Mouse (Mus musculus): ENCODE measurements around the gene Cd52. TPM values are rescaled to one million over a fixed set of nuclear protein-coding genes. Genes with fewer than 3 reads are reported as not detected.
A peak's percentile ranks its signal among the peaks of the same experiment; 100 is the strongest.

Gene Cd52
- polyA plus RNA-seq, 1 experiment from 2014 or later = 12.0 TPM

- H3K4me1 ChIP-seq = peaks cover 15% of the 10 kb centered on the region
- H3K9me3 ChIP-seq (replicated peaks) = no peaks in the 10 kb centered on the region
- H3K27me3 ChIP-seq = peaks cover 26% of the 10 kb centered on the region
- H3K36me3 ChIP-seq = no peaks in the 10 kb centered on the region
- no peak overlapping the region for H3K27ac ChIP-seq
- H3K4me3 ChIP-seq (replicated peaks) = no peak overlapping the region
- no peak for ATAC-seq (replicated peaks; ENCODE audit: low FRiP score)
- 88% methylated on average over 4 of the region's 4 CpGs for WGBS
- no peak overlapping the region for H3K9ac ChIP-seq
- no peak overlapping the region for H3K4me2 ChIP-seq
Observed at GRCm38 (mm10) chr4:134084999-134085398, 9.9 kb downstream of the Cd52 start.

GRCm38 (mm10) chr4:134082460-134082859, 12.4 kb downstream of the Cd52 start:
- Histone ChIP-seq H3K9me3 (replicated peaks) (no peaks in the 10 kb centered on the region), H3K4me1 (peaks cover 20% of the 10 kb centered on the region), H3K36me3 (no peaks in the 10 kb centered on the region), H3K4me2 (peak overlapping the region; percentile 92), H3K27me3 (peaks cover 28% of the 10 kb centered on the region), H3K4me3 (replicated peaks) (peak overlapping the region; percentile 55), H3K27ac (no peak overlapping the region), H3K9ac (peak overlapping the region; percentile 42; the same call in 1 of the 2 replicates)
- ATAC-seq (replicated peaks; ENCODE audit: low FRiP score) = no peak
- WGBS = 16% methylated on average over 7 of the region's 7 CpGs

- WGBS = under 1% methylated on average over 41 of the region's 41 CpGs
- peak; percentile 92 for ATAC-seq (replicated peaks; ENCODE audit: low FRiP score)
- peak overlapping the region; percentile 55 for H3K4me3 ChIP-seq (replicated peaks)
- no peaks in the 10 kb centered on the region for H3K36me3 ChIP-seq
- H3K4me1 ChIP-seq = peaks cover 20% of the 10 kb centered on the region
- 0 out of 2 replicates have a peak overlapping the region, but pooled peaks have one; percentile 22 for H3K27ac ChIP-seq
- H3K9ac ChIP-seq = peak overlapping the region; percentile 42; the same call in 1 of the 2 replicates
- H3K27me3 ChIP-seq = peaks cover 28% of the 10 kb centered on the region
- no peaks in the 10 kb centered on the region for H3K9me3 ChIP-seq (replicated peaks)
- H3K4me2 ChIP-seq = peak overlapping the region; percentile 92
Observed at GRCm38 (mm10) chr4:134081730-134082386, 13.0 kb downstream of the Cd52 start.

DNA sequence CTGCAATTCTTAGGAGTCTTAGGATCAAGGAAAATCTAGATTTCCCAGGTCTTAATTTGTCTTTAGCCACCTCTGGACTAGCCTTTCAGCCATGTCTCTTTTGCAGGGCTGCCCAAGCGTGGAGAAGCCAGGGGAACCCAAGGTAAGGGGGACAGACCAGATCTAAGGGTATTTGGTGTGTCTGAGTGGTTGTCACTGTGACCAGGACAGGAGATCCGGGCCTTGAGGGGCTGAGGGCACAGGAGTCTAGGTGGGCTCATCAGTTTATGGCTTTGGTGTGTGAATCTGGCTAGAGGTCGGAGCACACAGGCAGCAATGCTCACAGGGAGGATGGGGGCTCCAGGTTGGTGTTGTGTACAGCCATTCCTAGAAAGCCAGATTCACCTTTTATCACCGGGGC, 14.2 kb downstream of the Cd52 start:
- no peak for ATAC-seq (replicated peaks; ENCODE audit: low FRiP score)
- Histone ChIP-seq H3K9ac (no peak overlapping the region), H3K36me3 (no peaks in the 10 kb centered on the region), H3K4me3 (replicated peaks) (no peak overlapping the region), H3K27me3 (peaks cover 28% of the 10 kb centered on the region), H3K4me1 (peaks cover 20% of the 10 kb centered on the region), H3K27ac (no peak overlapping the region), H3K4me2 (no peak overlapping the region), H3K9me3 (replicated peaks) (no peaks in the 10 kb centered on the region)
- WGBS = 81% methylated on average over 4 of the region's 4 CpGs

DNA sequence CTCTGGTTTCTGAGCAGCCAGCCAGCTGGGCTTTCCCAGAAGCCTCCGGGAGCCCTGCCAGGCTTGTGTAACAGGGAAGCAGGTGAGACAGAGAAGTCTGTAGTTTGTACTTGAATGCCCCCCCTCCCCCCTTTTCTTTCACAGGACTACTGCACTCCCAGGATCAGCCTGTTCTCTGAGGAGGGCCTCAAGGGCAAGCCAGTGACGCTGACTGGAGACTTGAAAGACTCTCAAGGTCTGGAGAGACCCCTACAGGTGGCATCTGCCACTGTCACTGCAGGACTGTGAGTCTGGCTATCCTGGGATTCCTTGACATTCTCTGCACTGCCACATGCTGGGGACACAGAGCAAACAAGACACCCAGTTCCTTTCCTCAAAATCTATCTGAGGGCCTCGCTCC, 16.2 kb downstream of the Cd52 start:
- Histone ChIP-seq H3K36me3 (no peaks in the 10 kb centered on the region), H3K27me3 (peaks cover 28% of the 10 kb centered on the region), H3K9ac (no peak overlapping the region), H3K4me1 (peaks cover 20% of the 10 kb centered on the region), H3K4me2 (no peak overlapping the region), H3K27ac (no peak overlapping the region), H3K9me3 (replicated peaks) (no peaks in the 10 kb centered on the region), H3K4me3 (replicated peaks) (no peak overlapping the region)
- ATAC-seq (replicated peaks; ENCODE audit: low FRiP score) = peak; percentile 33; the same call in 1 of the 2 replicates
- 13% methylated on average over 3 of the region's 3 CpGs for WGBS

DNA sequence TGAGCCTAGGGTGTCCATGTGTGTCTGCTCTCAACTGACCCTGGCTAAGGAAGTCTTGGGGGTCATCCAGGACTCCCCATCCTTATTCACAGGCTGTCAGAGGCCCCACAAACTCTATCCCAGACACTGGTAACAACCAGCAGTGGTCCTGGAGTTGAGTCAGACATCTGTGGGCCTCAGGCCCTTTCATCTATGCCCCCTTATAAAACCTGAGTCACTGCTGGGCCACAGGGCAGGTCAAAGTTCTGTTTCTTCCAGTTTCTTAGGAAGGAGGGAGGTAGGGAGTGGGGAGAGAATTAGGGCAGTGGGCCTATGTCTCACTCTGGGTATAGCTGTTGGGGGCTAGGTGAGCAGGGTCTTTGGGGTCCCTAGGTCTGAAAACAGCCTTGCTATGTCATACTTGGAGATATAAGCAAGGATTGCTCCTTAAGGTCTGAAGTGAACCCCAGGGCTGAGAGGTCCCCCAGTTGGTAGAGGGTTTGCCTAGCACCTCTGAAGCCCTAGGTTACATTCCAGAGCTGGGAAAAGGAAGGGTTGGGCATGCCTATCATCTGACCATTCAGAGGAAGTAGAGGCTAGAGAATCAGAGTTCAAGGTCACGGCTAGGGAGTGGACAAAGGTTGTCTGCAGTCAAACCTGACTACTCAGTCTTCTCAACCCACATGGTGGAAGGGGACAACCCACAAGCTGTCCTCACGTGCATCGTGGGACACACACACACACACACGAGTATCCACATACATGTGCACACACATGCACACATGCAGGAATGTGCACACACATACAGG, 25.9 kb downstream of the Cd52 start:
- H3K27me3 ChIP-seq = peaks cover 29% of the 10 kb centered on the region
- no peaks in the 10 kb centered on the region for H3K9me3 ChIP-seq (replicated peaks)
- peaks cover 7% of the 10 kb centered on the region for H3K4me1 ChIP-seq
- ATAC-seq (replicated peaks; ENCODE audit: low FRiP score) = no peak
- no peak overlapping the region for H3K27ac ChIP-seq
- no peak overlapping the region for H3K4me2 ChIP-seq
- 90% methylated on average over 4 of the region's 4 CpGs for WGBS
- no peak overlapping the region for H3K4me3 ChIP-seq (replicated peaks)
- H3K36me3 ChIP-seq = no peaks in the 10 kb centered on the region
- H3K9ac ChIP-seq = no peak overlapping the region

DNA sequence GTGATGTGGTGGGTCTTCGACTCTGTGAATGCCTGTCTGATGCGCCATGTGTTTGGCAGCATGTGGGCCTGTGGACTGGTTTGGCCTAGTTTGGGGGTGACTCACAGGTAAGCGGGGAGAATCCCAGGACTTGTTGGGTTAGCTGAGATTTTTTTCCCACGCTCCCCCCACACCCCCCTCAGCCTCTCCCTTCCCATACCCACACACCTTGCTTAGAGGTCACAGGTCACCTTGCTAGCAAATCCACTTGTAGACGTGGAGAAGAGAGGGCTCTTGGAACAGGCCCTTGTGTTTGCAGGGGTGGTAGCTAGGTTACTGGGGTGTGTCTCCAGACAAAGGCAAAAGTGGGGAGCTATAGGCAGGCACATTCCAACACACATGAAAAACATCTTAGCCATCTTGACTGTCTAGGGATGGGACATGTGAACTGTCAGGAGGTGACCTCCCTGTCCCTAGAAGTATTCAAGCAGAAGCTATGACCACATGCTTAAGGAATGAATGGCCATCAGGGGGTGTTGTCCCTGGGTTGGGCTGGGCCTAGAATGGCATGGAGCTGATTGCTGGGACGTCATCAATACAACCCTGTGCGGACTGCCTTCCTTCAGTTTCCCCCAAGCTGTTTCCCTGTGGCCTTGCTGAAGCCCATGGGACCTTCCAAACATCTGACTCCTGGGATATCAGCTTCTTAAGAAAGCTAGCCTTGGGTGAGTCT, 26.9 kb downstream of the Cd52 start:
- no peak overlapping the region for H3K4me2 ChIP-seq
- no peaks in the 10 kb centered on the region for H3K9me3 ChIP-seq (replicated peaks)
- H3K36me3 ChIP-seq = no peaks in the 10 kb centered on the region
- H3K27me3 ChIP-seq = peaks cover 29% of the 10 kb centered on the region
- peaks cover 7% of the 10 kb centered on the region for H3K4me1 ChIP-seq
- no peak for ATAC-seq (replicated peaks; ENCODE audit: low FRiP score)
- no peak overlapping the region for H3K9ac ChIP-seq
- H3K4me3 ChIP-seq (replicated peaks) = no peak overlapping the region
- no peak overlapping the region for H3K27ac ChIP-seq
- 76% methylated on average over 7 of the region's 7 CpGs for WGBS

GRCm38 (mm10) chr4:134067383-134067782, 27.5 kb downstream of the Cd52 start:
- H3K27me3 ChIP-seq = peaks cover 29% of the 10 kb centered on the region
- H3K4me1 ChIP-seq = peaks cover 8% of the 10 kb centered on the region
- H3K9me3 ChIP-seq (replicated peaks) = no peaks in the 10 kb centered on the region
- no peaks in the 10 kb centered on the region for H3K36me3 ChIP-seq
- H3K4me2 ChIP-seq = no peak overlapping the region
- no peak overlapping the region for H3K9ac ChIP-seq
- no peak overlapping the region for H3K4me3 ChIP-seq (replicated peaks)
- H3K27ac ChIP-seq = no peak overlapping the region
- 89% methylated on average over 8 of the region's 8 CpGs for WGBS
- ATAC-seq (replicated peaks; ENCODE audit: low FRiP score) = no peak

- WGBS = 18% methylated on average over 23 of the region's 23 CpGs
- Histone ChIP-seq H3K9ac (no peak overlapping the region), H3K4me1 (peaks cover 10% of the 10 kb centered on the region), H3K27me3 (peaks cover 34% of the 10 kb centered on the region), H3K4me3 (replicated peaks) (peak overlapping the region; percentile 9; the same call in 1 of the 2 replicates), H3K36me3 (no peaks in the 10 kb centered on the region), H3K27ac (no peak overlapping the region), H3K9me3 (replicated peaks) (no peaks in the 10 kb centered on the region), H3K4me2 (peak overlapping the region; percentile 34)
- ATAC-seq (replicated peaks; ENCODE audit: low FRiP score) = no peak
Observed at GRCm38 (mm10) chr4:134065431-134066004, 29.4 kb downstream of the Cd52 start.

GRCm38 (mm10) chr4:134062561-134062960, 32.3 kb downstream of the Cd52 start:
- H3K27ac ChIP-seq = no peak overlapping the region
- WGBS = 62% methylated on average over 8 of the region's 8 CpGs
- peaks cover 34% of the 10 kb centered on the region for H3K27me3 ChIP-seq
- H3K36me3 ChIP-seq = no peaks in the 10 kb centered on the region
- H3K9me3 ChIP-seq (replicated peaks) = no peaks in the 10 kb centered on the region
- peaks cover 16% of the 10 kb centered on the region for H3K4me1 ChIP-seq
- no peak for ATAC-seq (replicated peaks; ENCODE audit: low FRiP score)
- no peak overlapping the region for H3K4me3 ChIP-seq (replicated peaks)
- H3K4me2 ChIP-seq = no peak overlapping the region
- no peak overlapping the region for H3K9ac ChIP-seq

DNA sequence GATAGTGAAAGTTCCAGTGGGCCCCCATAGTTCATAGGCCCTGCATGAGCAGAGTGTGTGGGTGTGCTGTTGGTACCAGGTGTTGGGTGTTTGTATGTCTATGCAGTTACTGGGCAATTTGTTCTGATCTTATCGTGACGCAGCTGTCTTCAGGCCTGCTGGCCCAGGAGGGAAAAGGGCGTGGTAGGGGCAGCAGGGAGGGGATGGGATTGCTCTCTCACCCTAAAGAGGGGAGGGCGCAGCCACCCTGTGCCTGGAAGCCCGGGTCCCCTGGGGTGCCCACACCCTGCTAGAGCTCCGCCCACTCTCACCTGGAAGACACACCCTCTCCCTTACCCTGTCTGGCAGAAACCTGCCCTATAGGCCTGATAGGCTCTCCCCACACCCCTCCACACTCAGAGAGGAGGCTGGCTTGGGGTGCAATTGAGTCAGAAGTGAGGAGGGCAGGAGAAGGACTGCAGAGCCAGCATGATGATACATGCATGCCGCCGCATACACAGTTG, 32.9 kb downstream of the Cd52 start:
- no peak overlapping the region for H3K9ac ChIP-seq
- H3K4me2 ChIP-seq = no peak overlapping the region
- H3K4me3 ChIP-seq (replicated peaks) = no peak overlapping the region
- H3K4me1 ChIP-seq = peaks cover 16% of the 10 kb centered on the region
- no peak overlapping the region for H3K27ac ChIP-seq
- peak; percentile 58; the same call in 1 of the 2 replicates for ATAC-seq (replicated peaks; ENCODE audit: low FRiP score)
- 47% methylated on average over 8 of the region's 8 CpGs for WGBS
- H3K27me3 ChIP-seq = peaks cover 29% of the 10 kb centered on the region
- H3K36me3 ChIP-seq = no peaks in the 10 kb centered on the region
- no peaks in the 10 kb centered on the region for H3K9me3 ChIP-seq (replicated peaks)
